Mouse (Mus musculus) testis, adult 2 months (tissue): ENCODE measurements at regions not wholly inside any gene's neighbourhood (a gene's known extent, or its start where the extent isn't known, plus 50 kb on each side); places are given as distances from the start of the nearest gene placed in this dataset.

Experiments used
- CTCF ChIP-seq: fragments of 200-500 bp; IDR thresholded peaks from 2 replicates; pipeline ENCODE4 v1.5.1; 2012; ENCODE audit warnings: low read depth, mild to moderate bottlenecking, inconsistent platforms, low read length, moderate library complexity; ENCODE audit not compliant: control insufficient read depth, insufficient read depth, insufficient replicate concordance
- POLR2A ChIP-seq: fragments of 200-500 bp; IDR thresholded peaks from 2 replicates; pipeline ENCODE4 v1.6.1; 2012; ENCODE audit warnings: low read depth, mild to moderate bottlenecking, inconsistent platforms, low read length, moderate library complexity; ENCODE audit not compliant: control insufficient read depth

DNA sequence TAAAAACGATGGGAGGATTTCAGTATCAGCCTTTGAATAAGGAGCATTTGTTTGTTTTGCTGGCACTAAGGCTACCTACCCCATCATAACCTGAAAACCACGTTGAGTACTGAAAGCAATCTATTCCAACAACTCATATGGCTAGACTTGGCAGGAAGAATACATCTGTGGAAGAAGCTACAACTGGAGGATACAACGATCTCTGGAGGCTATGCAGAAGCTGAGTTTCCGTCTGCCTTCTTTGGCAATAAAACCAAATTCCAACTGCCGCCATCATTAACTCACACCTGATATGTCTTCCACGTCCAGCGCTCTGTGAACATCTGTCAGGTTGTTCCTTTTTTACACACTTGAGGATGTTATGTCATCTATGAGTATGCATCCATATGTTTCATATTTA is 206.7 kb upstream of the Prkcq start:
- TF ChIP-seq CTCF = no peak
- TF ChIP-seq POLR2A = no peak
